Mouse (Mus musculus): ENCODE results near the gene Rps8. TPM values are rescaled to one million over a fixed set of nuclear protein-coding genes. Genes with fewer than 3 reads are reported as not detected.

The Rps8 gene
- total RNA-seq, 2 experiments from 2014 or later, result 587 to 633 TPM

Small RNA genes lying within 50 kb of the gene (microRNA-seq; reads per million reads assigned to microRNA genes)
- gene Gm22398, result 0 reads per million in 2 experiments

Other genes with a start within 250 kb of the Rps8 start
- 10 to 100 TPM; 82.6 to 93.6 TPM for gene Urod, start 161.8 kb downstream of the Rps8 start, total RNA-seq (2021)
- gene Hectd3, start 160.9 kb downstream of the Rps8 start, total RNA-seq (2021), result 10 to 100 TPM; 16.8 to 19.8 TPM
- 10 to 100 TPM; 16.5 to 16.8 TPM for gene Eif2b3, start 136.8 kb downstream of the Rps8 start, total RNA-seq (2021)
- under 1 TPM; 0.39 to 0.40 TPM for gene Ptch2, start 60.2 kb downstream of the Rps8 start, total RNA-seq (2021)
- 1 to 10 TPM; 3.4 to 3.5 TPM for gene Btbd19, start 30.5 kb downstream of the Rps8 start, total RNA-seq (2021)
- under 1 TPM in 1 of 2 experiments, not detected in 1; 0.64 TPM for gene Tctex1d4, start 29.4 kb downstream of the Rps8 start, total RNA-seq (2021)
- 1 to 10 TPM; 1.4 TPM for gene Plk3, start 22.3 kb downstream of the Rps8 start, total RNA-seq (2021)
- under 1 TPM; 0.30 to 0.36 TPM for gene Kif2c, start 26.4 kb upstream of the Rps8 start, total RNA-seq (2021)
- 10 to 100 TPM; 24.8 to 35.7 TPM for gene Tmem53, start 95.7 kb upstream of the Rps8 start, total RNA-seq (2021)
- gene Armh1, start 95.9 kb upstream of the Rps8 start, total RNA-seq (2021), result under 1 TPM in 1 of 2 experiments, not detected in 1; 0.15 TPM